Mouse (Mus musculus) fat pad, adult 2 months (tissue): ENCODE results near the gene Ccdc33.

Experiments used
- DNase-seq: peaks from one replicate; pipeline ENCODE4 v3.0.0-alpha.2; 2011; ENCODE audit warnings: low read depth, low spot score; ENCODE audit errors: extremely low read depth

Ccdc33 gene

GRCm38 (mm10) chr9:58130909-58131308, 12.3 kb upstream of the Ccdc33 start:
- DNase-seq, result no peak

- no peak for DNase-seq
Measured at GRCm38 (mm10) chr9:58129508-58129907, 10.9 kb upstream of the Ccdc33 start.

GRCm38 (mm10) chr9:58128926-58129413, 10.3 kb upstream of the Ccdc33 start:
- DNase-seq, result no peak

- DNase-seq, result no peak
Measured at GRCm38 (mm10) chr9:58125811-58126210, 7.2 kb upstream of the Ccdc33 start.

GRCm38 (mm10) chr9:58125085-58125484, 6.5 kb upstream of the Ccdc33 start:
- DNase-seq, result no peak

- DNase-seq, result no peak
Measured at GRCm38 (mm10) chr9:58116024-58116651, 2.5 kb downstream of the Ccdc33 start.

- DNase-seq, result no peak
Measured at GRCm38 (mm10) chr9:58115297-58115925, 3.2 kb downstream of the Ccdc33 start.

GRCm38 (mm10) chr9:58114019-58114418, 4.6 kb downstream of the Ccdc33 start:
- no peak for DNase-seq

- DNase-seq, result no peak
Measured at GRCm38 (mm10) chr9:58113279-58113884, 5.2 kb downstream of the Ccdc33 start.

GRCm38 (mm10) chr9:58112866-58113278, 5.8 kb downstream of the Ccdc33 start:
- no peak for DNase-seq

GRCm38 (mm10) chr9:58112321-58112751, 6.3 kb downstream of the Ccdc33 start:
- no peak for DNase-seq

GRCm38 (mm10) chr9:58111431-58111830, 7.2 kb downstream of the Ccdc33 start:
- no peak for DNase-seq

GRCm38 (mm10) chr9:58110787-58111186, 7.8 kb downstream of the Ccdc33 start:
- no peak for DNase-seq

- no peak for DNase-seq
Measured at GRCm38 (mm10) chr9:58107494-58107893, 11.1 kb downstream of the Ccdc33 start.

- no peak for DNase-seq
Measured at GRCm38 (mm10) chr9:58105595-58106169, 12.9 kb downstream of the Ccdc33 start.

GRCm38 (mm10) chr9:58103647-58104046, 15.0 kb downstream of the Ccdc33 start:
- no peak for DNase-seq

- DNase-seq, result no peak
Measured at GRCm38 (mm10) chr9:58102013-58102412, 16.6 kb downstream of the Ccdc33 start.

GRCm38 (mm10) chr9:58099836-58100565, 18.6 kb downstream of the Ccdc33 start:
- no peak for DNase-seq

- no peak for DNase-seq
Measured at GRCm38 (mm10) chr9:58096629-58097301, 21.9 kb downstream of the Ccdc33 start.

GRCm38 (mm10) chr9:58095977-58096376, 22.6 kb downstream of the Ccdc33 start:
- DNase-seq, result no peak

GRCm38 (mm10) chr9:58093776-58094175, 24.8 kb downstream of the Ccdc33 start:
- DNase-seq, result no peak
